In the genomic region with DNA sequence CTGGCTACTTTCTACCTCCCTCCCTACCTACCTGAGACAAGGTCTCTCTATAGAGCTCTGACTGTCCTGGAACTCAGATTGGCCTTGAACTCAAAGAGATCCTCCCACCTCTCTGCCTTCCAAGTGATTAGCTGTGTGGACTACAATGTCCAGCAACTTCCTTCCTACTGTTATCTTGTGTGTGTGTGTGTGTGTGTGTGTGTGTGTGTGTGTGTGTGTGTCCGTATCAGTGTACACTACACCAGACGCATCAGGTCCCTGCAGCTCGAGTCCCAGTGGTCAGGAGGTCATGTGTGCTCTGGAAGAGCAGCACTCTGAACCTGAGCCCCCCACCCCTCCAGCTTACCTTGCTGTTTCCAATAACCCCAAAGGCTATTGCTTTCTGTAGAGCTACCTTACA, we compare ENCODE assay signal across 24 mouse cellular contexts.
"Had no signal": no experiment of that assay in that cellular context is flagged by ENCODE, and none has a peak within 500 bp of the region (broad histone marks: within the 10 kb centered on the region; RNA-seq: fewer than 3 reads in every experiment).

No protein-coding gene starts in this region.

- H3K9me3 ChIP-seq: heart, embryonic 10.5 days; heart, embryonic 12.5 days; hindbrain, embryonic 10.5 days; hindbrain, embryonic 13.5 days; hindbrain, embryonic 15.5 days; kidney, embryonic 15.5 days; limb, embryonic 13.5 days had no signal

- H3K4me3 ChIP-seq: gastrocnemius, adult 2 months; heart, embryonic 10.5 days; heart, embryonic 12.5 days; hindbrain, embryonic 10.5 days; hindbrain, embryonic 13.5 days; hindbrain, embryonic 15.5 days; kidney, embryonic 15.5 days; limb, embryonic 13.5 days had no signal

- ATAC-seq: hindbrain, postnatal 0 days; intestine, embryonic 16.5 days had no signal

- H3K27ac ChIP-seq: gastrocnemius, adult 2 months; heart, embryonic 10.5 days; hindbrain, embryonic 10.5 days; hindbrain, embryonic 13.5 days; hindbrain, embryonic 15.5 days; hindbrain, postnatal 0 days; kidney, embryonic 15.5 days; kidney, postnatal 0 days; limb, embryonic 13.5 days had no signal

- H3K9ac ChIP-seq: heart, embryonic 12.5 days; hindbrain, embryonic 13.5 days; hindbrain, embryonic 15.5 days; kidney, embryonic 15.5 days; limb, embryonic 13.5 days had no signal

- H3K4me1 ChIP-seq: heart, embryonic 10.5 days; hindbrain, embryonic 10.5 days; hindbrain, embryonic 13.5 days; hindbrain, embryonic 15.5 days; kidney, embryonic 15.5 days; limb, embryonic 13.5 days had no signal

- H3K4me2 ChIP-seq: heart, embryonic 12.5 days; hindbrain, embryonic 13.5 days; hindbrain, embryonic 15.5 days; kidney, embryonic 15.5 days; limb, embryonic 13.5 days had no signal

- DNase-seq: gastrocnemius, adult 2 months; gastrocnemius, postnatal 10 days; gastrocnemius, postnatal 25 days; heart, adult 18-20 months; heart, postnatal 10 days; heart, postnatal 4 days; kidney, adult 11 months; kidney, adult 2 months; kidney, adult 9 months; kidney, postnatal 14 days; kidney, postnatal 36 days; layer of hippocampus, adult 9-11 months; layer of hippocampus, postnatal 36 days; left cerebral cortex, postnatal 4 days had no signal

- H3K27me3 ChIP-seq: heart, embryonic 12.5 days; hindbrain, embryonic 13.5 days; hindbrain, embryonic 15.5 days; kidney, embryonic 15.5 days; limb, embryonic 13.5 days had no signal
